Mouse (Mus musculus): ENCODE results near the gene Zfp28. TPM values are rescaled to one million over a fixed set of nuclear protein-coding genes. Genes with fewer than 3 reads are reported as not detected.

Zfp28 gene
- 6.5 and 6.9 TPM in 2 replicates for polyA plus RNA-seq (2015; fragmentation: Nextera tagmentation; extraction: Ambion mirVana)

GRCm38 (mm10) chr7:6383044-6383455 lies at the start of gene Zfp28:
Gene Zfp28 (plus strand): TSS chr7:6383295.

DNA sequence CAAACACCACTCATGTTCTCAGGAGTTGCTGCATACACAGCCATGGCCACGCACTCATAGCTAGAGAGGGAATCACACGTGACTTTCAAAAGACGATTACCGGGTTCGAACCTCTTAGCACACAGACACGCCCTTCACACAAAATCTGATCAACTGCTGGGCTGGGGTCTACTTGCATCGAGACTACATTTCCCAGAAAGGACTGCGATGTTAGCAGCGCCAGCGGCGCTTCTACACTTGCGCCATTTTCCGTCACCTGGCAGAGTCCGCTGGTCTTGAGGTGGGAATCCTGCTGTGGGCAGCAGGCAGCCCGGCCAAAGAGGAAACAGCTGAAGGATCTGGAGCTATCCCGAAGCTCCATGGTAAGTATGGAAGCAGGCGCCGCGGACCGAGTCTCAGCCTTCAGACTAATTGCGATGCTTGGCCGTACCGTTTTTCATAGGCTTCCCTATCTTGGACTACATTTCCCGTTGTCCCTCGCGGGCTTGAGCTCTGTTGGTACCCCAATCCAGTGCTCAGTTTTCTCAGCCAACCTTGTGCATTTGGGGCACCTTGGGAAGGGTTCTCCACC lies 39.5 kb upstream of the Zfp28 start, which contains the start of gene Gm3854:
Gm3854 (plus strand) TSS at position 259 of the 571 bp plus-strand sequence.

DNA sequence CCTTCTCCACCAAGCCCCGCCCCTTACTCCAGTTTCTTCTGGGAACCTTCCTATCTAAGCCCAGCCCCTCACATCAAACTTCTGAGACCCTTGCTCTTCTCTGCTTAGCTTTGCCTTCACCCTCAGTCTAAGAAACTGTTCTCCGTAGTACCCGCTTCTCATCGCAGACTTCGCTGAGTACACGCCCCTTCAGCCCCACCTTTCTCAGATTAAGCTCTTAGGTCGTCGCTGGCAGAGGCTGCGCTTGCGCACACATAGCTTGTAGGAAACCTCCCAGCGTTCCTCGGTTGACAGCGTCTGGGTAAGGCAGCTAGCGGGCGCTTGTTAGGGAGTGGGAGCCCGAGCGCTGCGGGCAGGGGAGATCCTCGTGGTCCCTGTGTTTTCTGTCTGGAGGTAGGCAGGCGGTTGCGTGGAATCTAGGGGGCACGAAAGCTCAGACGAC lies 20.0 kb upstream of the Zfp28 start, which contains the start of gene Zfp78:
Zfp78 (plus strand) TSS at position 234 of the 442 bp plus-strand sequence.

GRCm38 (mm10) chr7:6397996-6398975 lies 15.2 kb downstream of the Zfp28 start, which contains the start of gene Smim17:
Gene Smim17 (plus strand): TSS chr7:6398715.

DNA sequence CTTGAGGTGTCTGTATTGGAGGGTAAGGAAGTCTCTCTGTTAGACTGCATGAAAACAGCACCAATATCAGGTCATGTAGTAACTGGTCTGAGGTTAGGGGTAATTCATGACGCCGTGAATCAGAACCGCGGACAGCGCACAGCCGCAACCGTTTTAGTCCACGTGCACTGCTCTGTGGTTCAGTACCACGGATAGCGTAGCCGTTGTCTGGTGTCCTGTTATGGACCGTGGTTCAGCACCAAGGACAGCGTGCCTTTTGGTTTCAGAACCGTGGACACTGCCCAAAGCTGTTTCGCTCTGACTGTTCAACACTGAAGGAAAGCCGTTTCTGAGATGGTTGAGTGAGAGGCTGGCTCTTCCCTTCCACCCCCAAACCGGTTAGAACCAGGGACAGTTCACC lies 26.9 kb downstream of the Zfp28 start, which contains the start of gene Gm20715:
Gm20715 (plus strand) TSS at position 235 of the 400 bp plus-strand sequence.

GRCm38 (mm10) chr7:6438388-6438787 lies 55.3 kb downstream of the Zfp28 start, which contains the start of gene Olfr1344:
Gene Olfr1344 (plus strand): TSS chr7:6438688.

Other genes starting within 250 kb of the Zfp28 start
- gene Zfp787, start 227.3 kb upstream of the Zfp28 start, polyA plus RNA-seq (2015; fragmentation: Nextera tagmentation; extraction: Ambion mirVana): 95.1 and 95.9 TPM in 2 replicates
- 38.5 and 48.4 TPM in 2 replicates for gene Zfp444, start 211.1 kb upstream of the Zfp28 start, polyA plus RNA-seq (2015; fragmentation: Nextera tagmentation; extraction: Ambion mirVana)
- not detected in 2 replicates for gene Galp, start 186.2 kb upstream of the Zfp28 start, polyA plus RNA-seq (2015; fragmentation: Nextera tagmentation; extraction: Ambion mirVana)
- not detected in 2 replicates for gene Zscan5b, start 161.0 kb upstream of the Zfp28 start, polyA plus RNA-seq (2015; fragmentation: Nextera tagmentation; extraction: Ambion mirVana)
- gene Epp13, start 130.6 kb upstream of the Zfp28 start, polyA plus RNA-seq (2015; fragmentation: Nextera tagmentation; extraction: Ambion mirVana): 0.21 TPM in 1 of 2 replicates, not detected in the other
- 7.5 and 10.9 TPM in 2 replicates for gene Zfp667, start 96.7 kb upstream of the Zfp28 start, polyA plus RNA-seq (2015; fragmentation: Nextera tagmentation; extraction: Ambion mirVana)
- 5.2 and 6.6 TPM in 2 replicates for gene Zfp583, start 52.0 kb upstream of the Zfp28 start, polyA plus RNA-seq (2015; fragmentation: Nextera tagmentation; extraction: Ambion mirVana)
- gene Gm3854, start 39.5 kb upstream of the Zfp28 start, polyA plus RNA-seq (2015; fragmentation: Nextera tagmentation; extraction: Ambion mirVana): 1.5 and 2.0 TPM in 2 replicates
- 2.1 and 2.7 TPM in 2 replicates for gene Zfp78, start 20.0 kb upstream of the Zfp28 start, polyA plus RNA-seq (2015; fragmentation: Nextera tagmentation; extraction: Ambion mirVana)
- gene Smim17, start 15.4 kb downstream of the Zfp28 start, polyA plus RNA-seq (2015; fragmentation: Nextera tagmentation; extraction: Ambion mirVana): 0.14 and 0.15 TPM in 2 replicates
- gene Gm20715, start 27.0 kb downstream of the Zfp28 start, polyA plus RNA-seq (2015; fragmentation: Nextera tagmentation; extraction: Ambion mirVana): not detected in 2 replicates
- 0.08 TPM in 1 of 2 replicates, not detected in the other for gene Olfr1344, start 55.4 kb downstream of the Zfp28 start, polyA plus RNA-seq (2015; fragmentation: Nextera tagmentation; extraction: Ambion mirVana)
- not detected in 2 replicates for gene Olfr1336, start 72.9 kb downstream of the Zfp28 start, polyA plus RNA-seq (2015; fragmentation: Nextera tagmentation; extraction: Ambion mirVana)
- gene Olfr1346, start 83.8 kb downstream of the Zfp28 start, polyA plus RNA-seq (2015; fragmentation: Nextera tagmentation; extraction: Ambion mirVana): not detected in 2 replicates
- not detected in 2 replicates for gene Olfr5, start 103.6 kb downstream of the Zfp28 start, polyA plus RNA-seq (2015; fragmentation: Nextera tagmentation; extraction: Ambion mirVana)
- not detected in 2 replicates for gene Olfr1347, start 116.5 kb downstream of the Zfp28 start, polyA plus RNA-seq (2015; fragmentation: Nextera tagmentation; extraction: Ambion mirVana)
- gene Olfr1348, start 125.5 kb downstream of the Zfp28 start, polyA plus RNA-seq (2015; fragmentation: Nextera tagmentation; extraction: Ambion mirVana): not detected in 2 replicates
- not detected in 2 replicates for gene Olfr1349, start 139.7 kb downstream of the Zfp28 start, polyA plus RNA-seq (2015; fragmentation: Nextera tagmentation; extraction: Ambion mirVana)
- gene Olfr1350, start 181.5 kb downstream of the Zfp28 start, polyA plus RNA-seq (2015; fragmentation: Nextera tagmentation; extraction: Ambion mirVana): not detected in 2 replicates

All from adrenal gland, postnatal 0 days (tissue).